Mouse (Mus musculus) erythroblast, embryonic 14.5 days (primary cell): Measurements from ENCODE around the gene Tcam1.

Experiments
- GATA1 ChIP-seq: IDR thresholded peaks from 2 replicates; pipeline ENCODE4 v1.6.1; 2012; ENCODE audit warnings: low read length, inconsistent platforms, mixed read lengths
- TAL1 ChIP-seq: IDR thresholded peaks from 3 replicates; pipeline ENCODE4 v1.6.1; 2012; ENCODE audit warnings: low read length, inconsistent platforms, mixed read lengths

DNA sequence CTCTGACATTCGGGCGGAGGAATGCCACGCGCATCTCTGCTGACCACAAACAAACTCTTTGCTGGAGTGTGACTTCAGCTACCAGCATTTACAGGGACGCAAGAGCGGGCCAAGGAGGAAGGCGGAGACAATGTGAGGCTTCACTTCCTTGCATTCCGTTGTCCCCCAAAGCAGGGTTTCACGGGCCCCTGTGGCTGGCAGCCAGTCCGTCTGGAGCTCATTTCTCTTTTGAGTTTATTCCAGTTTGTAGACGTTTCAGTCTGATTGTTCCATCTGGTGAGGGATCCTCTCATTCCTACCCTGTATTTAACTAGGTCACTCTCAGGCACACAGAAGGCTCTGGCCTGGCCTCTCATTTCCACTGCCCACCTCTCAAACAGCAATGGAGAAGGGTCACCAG is 10.5 kb downstream of the Tcam1 start:
- no peak for TF ChIP-seq GATA1
- no peak for TF ChIP-seq TAL1
